Mouse (Mus musculus) hindbrain, embryonic 16.5 days (tissue): ENCODE results near the gene Slc29a1. TPM values are rescaled to one million over a fixed set of nuclear protein-coding genes. Genes with fewer than 3 reads are reported as not detected.

Experiments
- ATAC-seq: fragments of 200-750 bp; cut with Nextera tagmentation; 2 replicates; pipeline ENCODE4 v1.8.0; 2017; ENCODE audit warnings: moderate TSS enrichment, moderate library complexity
- H3K27ac ChIP-seq: fragments of 300-500 bp; sonication (generic); 2 replicates; pipeline ENCODE4 v1.5.1; 2014; ENCODE audit warnings: low read depth, mild to moderate bottlenecking, control low read depth, low read length, moderate library complexity
- H3K27me3 ChIP-seq: fragments of 300-500 bp; sonication (generic); replicated peaks from 2 replicates; pipeline ENCODE4 v1.6.1; 2014; ENCODE audit warnings: low read length; ENCODE audit not compliant: control insufficient read depth, insufficient read depth
- H3K36me3 ChIP-seq: fragments of 300-500 bp; sonication (generic); 2 replicates; pipeline ENCODE4 v1.6.1; 2014; ENCODE audit warnings: mild to moderate bottlenecking, low read length, moderate library complexity, mixed read lengths; ENCODE audit not compliant: control insufficient read depth, insufficient read depth
- H3K4me1 ChIP-seq: fragments of 300-500 bp; sonication (generic); 2 replicates; pipeline ENCODE4 v1.6.1; 2014; ENCODE audit warnings: low read depth, low read length; ENCODE audit not compliant: control insufficient read depth, insufficient read depth
- H3K4me2 ChIP-seq: fragments of 300-500 bp; sonication (generic); 2 replicates; pipeline ENCODE4 v1.6.1; 2014; ENCODE audit warnings: mild to moderate bottlenecking, low read length, control low read depth, moderate library complexity
- H3K4me3 ChIP-seq: fragments of 300-500 bp; sonication (generic); 2 replicates; pipeline ENCODE4 v1.5.1; 2014; ENCODE audit warnings: mild to moderate bottlenecking, low read length, control low read depth, moderate library complexity
- H3K9ac ChIP-seq: fragments of 300-500 bp; sonication (generic); 2 replicates; pipeline ENCODE4 v1.6.1; 2014; ENCODE audit warnings: low read depth, mild to moderate bottlenecking, control low read depth, low read length, moderate library complexity
- H3K9me3 ChIP-seq: fragments of 300-500 bp; sonication (generic); 2 replicates; pipeline ENCODE4 v1.6.1; 2014; ENCODE audit warnings: mild to moderate bottlenecking, low read length, moderate library complexity; ENCODE audit not compliant: control insufficient read depth
- WGBS: fragments of 180-500 bp; shearing (Covaris S2); extraction: QIAGEN DNeasy Blood & Tissue Kit; methylation state at CpG from one replicate; pipeline ENCODE4 v1.1.7; 2014; 5-methylcytosine and 5-hydroxymethylcytosine counted together
- polyA plus RNA-seq: library from polyadenylated mRNA; unstranded; fragments of >200 nt; fragmentation: Nextera tagmentation; extraction: Ambion mirVana; gene quantifications from 2 replicates; pipeline ENCODE4 v1.2.1, GENCODE M21; 2015

Gene Slc29a1
- polyA plus RNA-seq, 1 experiment from 2014 or later = 56.5 TPM

DNA sequence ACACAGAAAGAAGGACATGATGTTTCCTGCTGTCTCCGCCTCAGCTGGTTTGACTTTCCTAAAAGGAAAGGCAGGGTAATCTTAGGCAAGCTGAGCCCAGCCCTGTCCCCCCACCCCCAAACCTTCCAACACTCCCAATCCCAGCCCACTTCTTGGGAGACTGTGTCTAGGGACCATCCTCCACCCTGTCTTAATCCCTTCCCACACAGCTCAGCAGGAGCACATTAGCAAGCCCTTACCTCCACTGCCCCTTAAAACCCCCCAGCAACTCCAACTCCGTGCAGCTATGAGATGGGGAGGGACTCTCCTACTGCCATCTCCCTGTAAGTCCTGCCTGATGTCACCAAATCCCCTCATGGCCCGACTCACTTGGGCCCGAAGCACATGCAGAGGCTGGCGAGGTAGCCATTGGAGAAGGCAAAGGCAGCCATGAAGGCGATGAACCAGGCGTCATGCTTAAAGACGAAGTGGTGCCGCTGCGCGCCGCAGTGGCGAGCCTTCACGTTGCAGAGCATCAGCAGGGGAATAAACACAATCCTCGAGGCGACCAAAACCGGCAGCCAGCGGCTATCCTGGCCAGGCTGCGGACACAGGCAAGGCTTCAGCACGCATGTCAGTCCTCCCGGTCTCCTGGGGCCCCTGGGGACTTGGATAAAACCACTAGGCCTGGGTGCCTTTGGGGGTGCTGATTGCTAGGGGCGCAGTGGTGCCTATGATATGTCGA, 13.5 kb downstream of the Slc29a1 start:
- 69% methylated on average over 23 of the region's 23 CpGs for WGBS
- Histone ChIP-seq H3K4me1 (peaks cover 14% of the 10 kb centered on the region), H3K9me3 (no peaks in the 10 kb centered on the region)

DNA sequence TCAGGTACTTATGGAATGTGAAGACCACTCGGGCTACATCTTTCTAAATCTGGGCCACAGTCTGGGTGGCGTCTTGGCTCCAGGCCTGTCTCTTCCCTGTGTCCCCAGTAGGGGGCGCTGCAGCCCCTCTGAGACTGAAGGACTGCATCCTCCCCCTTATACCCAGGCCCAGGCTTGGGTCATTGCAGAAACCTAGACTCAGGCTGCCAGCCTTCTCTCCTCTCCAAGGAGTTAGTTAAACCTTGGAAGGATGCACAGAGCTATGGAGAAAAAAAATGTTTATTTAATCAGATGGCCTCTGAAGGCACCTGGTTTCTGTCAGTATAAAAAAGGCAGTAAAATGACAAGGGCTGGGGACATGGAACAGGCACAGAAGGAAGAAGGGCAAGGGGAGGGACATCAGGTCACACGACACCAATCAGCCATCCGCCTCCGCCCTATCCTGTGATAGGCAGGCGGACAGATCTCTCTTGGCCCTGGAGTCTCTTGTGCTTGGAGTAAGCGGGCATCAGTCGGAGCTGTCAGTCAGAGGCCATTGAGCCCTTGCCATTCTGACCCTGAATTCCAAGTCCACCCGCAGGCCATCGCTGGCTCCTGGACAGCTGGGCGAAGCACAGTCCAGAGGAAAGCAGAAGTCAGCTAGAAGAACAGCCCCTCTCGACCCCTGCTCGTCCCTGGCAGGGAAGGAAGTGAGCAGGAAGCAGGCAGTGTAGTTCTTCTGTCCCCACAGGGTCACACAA, 14.3 kb downstream of the Slc29a1 start:
- Histone ChIP-seq H3K4me1 (peaks cover 15% of the 10 kb centered on the region), H3K4me2 (no peak overlapping the region; the same call in 1 of the 2 replicates), H3K9ac (peak overlapping the region; percentile 41), H3K36me3 (no peaks in the 10 kb centered on the region), H3K4me3 (no peak overlapping the region), H3K27ac (peak overlapping the region; percentile 76), H3K9me3 (no peaks in the 10 kb centered on the region), H3K27me3 (no peaks in the 10 kb centered on the region)
- WGBS = 23% methylated on average over 14 of the region's 14 CpGs
- peak; percentile 62 for ATAC-seq

More for the DNA sequence above, 13.5 kb downstream of the Slc29a1 start:
- no peak overlapping the region for H3K9ac ChIP-seq
- H3K36me3 ChIP-seq = no peaks in the 10 kb centered on the region
- no peak for ATAC-seq
- H3K4me2 ChIP-seq = no peak overlapping the region
- no peak overlapping the region for H3K4me3 ChIP-seq
- peak overlapping the region; percentile 76 for H3K27ac ChIP-seq
- no peaks in the 10 kb centered on the region for H3K27me3 ChIP-seq

DNA sequence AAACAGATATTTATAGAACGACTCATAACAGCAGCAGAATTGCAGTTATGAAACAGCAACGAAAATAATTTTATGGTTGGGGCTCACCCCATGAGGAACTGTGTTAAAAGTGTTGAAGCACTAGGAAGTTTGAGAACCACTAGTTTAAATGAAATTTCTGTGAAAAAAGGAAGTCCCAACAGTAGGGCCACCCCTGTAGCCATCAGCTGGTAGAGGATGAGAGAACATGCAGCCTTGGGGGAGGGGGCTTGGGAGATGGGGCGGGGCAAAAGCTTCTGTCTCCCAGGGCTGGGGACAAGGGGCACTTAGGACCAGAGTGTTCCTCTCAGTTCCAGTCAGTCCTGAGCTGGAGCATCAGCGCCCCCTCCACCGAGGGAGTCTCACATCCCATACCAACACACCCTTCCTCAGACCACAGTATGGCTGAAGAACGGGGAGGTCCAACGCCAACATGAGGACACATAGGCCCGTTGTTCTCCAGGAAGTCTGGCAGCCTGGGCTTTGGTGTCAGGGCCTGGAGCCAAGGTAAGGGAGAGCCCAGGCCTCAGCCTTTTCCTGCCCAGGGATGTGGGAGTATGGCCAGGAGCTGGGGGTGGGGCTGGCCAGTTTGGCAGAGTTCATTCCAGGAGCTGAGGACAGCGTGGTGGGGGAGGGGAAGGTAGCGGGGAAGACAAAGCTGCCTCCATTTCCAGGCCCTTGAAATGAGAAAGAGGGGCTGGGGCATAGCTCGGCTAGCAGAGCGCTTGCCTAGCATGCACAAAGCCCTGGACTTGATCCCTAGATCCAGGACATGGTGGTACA, 15.1 kb downstream of the Slc29a1 start:
- peak; percentile 85 for ATAC-seq
- H3K27me3 ChIP-seq = no peaks in the 10 kb centered on the region
- H3K4me3 ChIP-seq = no peak overlapping the region
- H3K9ac ChIP-seq = peak overlapping the region; percentile 41; the same call in 1 of the 2 replicates
- H3K27ac ChIP-seq = peak overlapping the region; percentile 76
- no peaks in the 10 kb centered on the region for H3K9me3 ChIP-seq
- 35% methylated on average over 12 of the region's 12 CpGs for WGBS
- peaks cover 15% of the 10 kb centered on the region for H3K4me1 ChIP-seq
- no peaks in the 10 kb centered on the region for H3K36me3 ChIP-seq
- H3K4me2 ChIP-seq = no peak overlapping the region; the same call in 1 of the 2 replicates

DNA sequence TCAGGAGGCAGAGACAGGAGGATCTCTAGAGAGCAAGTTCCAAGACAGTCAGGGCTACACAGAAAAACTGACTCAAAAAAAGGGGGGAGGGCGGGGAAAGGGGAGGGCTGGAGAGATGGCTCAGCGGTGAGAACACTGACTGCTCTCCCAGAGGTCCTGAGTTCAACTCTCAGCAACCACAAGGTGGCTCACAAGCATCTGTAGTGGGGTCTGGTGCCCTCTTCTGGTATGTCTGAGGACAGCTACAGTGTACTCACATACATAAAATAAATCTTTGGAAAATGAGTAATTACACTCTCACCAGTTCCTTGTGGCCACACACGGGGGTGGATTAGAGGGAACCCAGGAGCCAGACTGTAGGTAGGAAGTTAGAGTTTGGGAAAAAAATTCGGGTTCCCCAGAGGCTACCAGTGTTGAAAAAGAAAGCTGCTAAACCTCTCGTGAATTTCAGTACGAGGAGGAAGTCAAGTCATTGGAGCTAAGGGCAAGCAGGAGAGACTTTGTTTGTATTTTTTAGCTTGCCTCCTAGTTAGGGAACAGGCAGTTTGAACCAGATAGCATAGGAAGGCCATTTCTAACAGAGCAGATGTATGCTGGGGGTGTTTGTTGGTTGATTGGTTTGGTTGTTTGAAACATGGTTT, 16.6 kb downstream of the Slc29a1 start:
- Histone ChIP-seq H3K9ac (no peak overlapping the region), H3K27me3 (no peaks in the 10 kb centered on the region), H3K4me2 (no peak overlapping the region), H3K9me3 (no peaks in the 10 kb centered on the region), H3K27ac (no peak overlapping the region), H3K4me3 (no peak overlapping the region), H3K4me1 (peaks cover 15% of the 10 kb centered on the region), H3K36me3 (no peaks in the 10 kb centered on the region)
- 70% methylated on average over 6 of the region's 6 CpGs for WGBS
- ATAC-seq = no peak

DNA sequence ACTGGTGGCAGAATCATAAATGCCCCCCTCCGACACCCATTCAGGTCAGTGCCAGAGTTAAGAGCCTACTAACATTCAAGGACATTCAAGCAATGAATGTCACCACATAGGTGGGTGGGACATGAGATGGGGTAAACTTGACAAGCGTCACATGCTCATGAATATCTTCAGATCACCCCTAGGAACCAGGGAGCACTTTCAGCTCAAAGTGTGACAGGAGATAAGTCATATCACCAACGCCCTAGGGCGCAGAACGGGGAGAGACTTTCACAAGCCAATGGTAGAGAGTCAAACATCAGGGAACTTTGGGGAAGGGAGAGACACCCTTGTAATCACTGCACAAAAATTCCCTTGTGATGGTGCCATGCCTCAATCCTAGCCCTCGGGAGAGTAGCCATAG, 17.2 kb downstream of the Slc29a1 start:
- Histone ChIP-seq H3K4me2 (no peak overlapping the region), H3K36me3 (no peaks in the 10 kb centered on the region), H3K4me3 (no peak overlapping the region), H3K9ac (no peak overlapping the region), H3K4me1 (peaks cover 15% of the 10 kb centered on the region), H3K9me3 (no peaks in the 10 kb centered on the region), H3K27me3 (no peaks in the 10 kb centered on the region), H3K27ac (no peak overlapping the region)
- 95% methylated on average over 6 of the region's 6 CpGs for WGBS
- no peak for ATAC-seq

DNA sequence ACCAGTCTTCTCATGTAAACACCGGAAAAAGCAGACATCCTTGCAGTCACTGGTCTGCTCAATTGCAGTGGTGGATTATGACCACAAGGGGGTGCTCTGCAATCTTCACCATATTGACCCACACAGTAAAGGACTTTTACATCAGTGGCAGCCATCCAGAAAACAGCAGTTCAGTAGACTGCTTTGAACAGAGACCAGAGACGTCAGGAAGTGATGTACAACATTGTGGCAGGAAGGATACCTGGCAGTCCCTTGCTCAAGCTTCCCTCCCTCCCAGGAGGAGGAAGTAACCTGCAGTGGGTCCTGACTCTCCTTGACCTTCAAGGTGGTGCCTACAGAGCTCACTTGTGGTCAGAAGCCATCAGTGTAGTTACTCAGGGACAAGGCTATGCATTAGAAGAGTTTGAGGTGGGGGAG, 17.8 kb downstream of the Slc29a1 start:
- H3K4me2 ChIP-seq = no peak overlapping the region
- WGBS = 10% methylated on average over 2 of the region's 2 CpGs
- no peak overlapping the region for H3K27ac ChIP-seq
- no peak overlapping the region for H3K4me3 ChIP-seq
- peaks cover 15% of the 10 kb centered on the region for H3K4me1 ChIP-seq
- H3K9ac ChIP-seq = no peak overlapping the region
- H3K9me3 ChIP-seq = no peaks in the 10 kb centered on the region
- no peaks in the 10 kb centered on the region for H3K36me3 ChIP-seq
- ATAC-seq = no peak
- H3K27me3 ChIP-seq = no peaks in the 10 kb centered on the region

DNA sequence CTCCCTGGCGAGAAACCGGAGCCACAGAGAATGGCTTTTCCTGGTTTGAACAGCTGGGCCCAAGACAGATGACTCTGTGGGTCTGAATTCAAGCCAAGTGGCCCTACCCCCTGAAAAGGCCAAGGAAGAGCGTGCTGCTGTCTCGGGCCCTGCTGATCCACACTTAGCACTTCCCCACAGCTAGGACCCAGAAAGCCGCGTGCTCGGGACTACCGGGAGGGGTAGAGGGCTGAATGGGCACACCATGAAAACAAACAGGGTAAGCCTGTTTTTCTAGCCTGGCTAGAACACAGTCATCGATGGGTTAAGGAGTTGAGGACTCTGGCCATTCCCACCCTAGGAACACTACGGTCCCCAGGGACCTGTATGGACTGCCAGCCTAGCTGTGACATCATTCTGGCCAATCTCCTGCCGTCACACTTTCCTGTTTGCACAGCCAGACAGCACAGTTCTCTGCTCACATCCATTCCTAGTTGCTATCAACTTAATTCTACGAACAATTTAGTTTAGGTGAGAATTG, 18.4 kb downstream of the Slc29a1 start:
- H3K4me2 ChIP-seq = no peak overlapping the region
- WGBS = 40% methylated on average over 12 of the region's 12 CpGs

DNA sequence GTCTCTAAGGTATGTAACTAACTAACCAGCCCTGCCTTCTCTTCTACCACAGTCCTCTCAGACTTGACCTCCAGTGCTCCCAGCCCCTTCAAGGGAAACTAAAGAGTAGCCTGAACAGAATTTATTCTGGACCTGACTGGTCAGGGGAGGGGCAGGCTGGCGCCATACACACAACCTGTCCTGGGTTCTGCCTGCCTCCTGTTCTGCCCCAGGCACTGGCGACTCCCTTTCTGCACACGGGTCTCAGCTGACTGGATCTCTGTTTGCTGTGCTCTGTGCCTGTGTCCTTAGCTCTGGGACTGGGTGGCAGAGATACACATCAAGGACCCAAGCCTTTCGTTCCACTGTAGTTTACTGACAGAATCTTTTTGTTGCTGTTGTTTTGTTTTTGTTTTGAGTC, 19.9 kb downstream of the Slc29a1 start:
- 88% methylated on average over 4 of the region's 4 CpGs for WGBS
- Histone ChIP-seq H3K27me3 (no peaks in the 10 kb centered on the region), H3K9me3 (no peaks in the 10 kb centered on the region), H3K36me3 (no peaks in the 10 kb centered on the region), H3K4me1 (peaks cover 13% of the 10 kb centered on the region), H3K9ac (no peak overlapping the region), H3K4me2 (no peak overlapping the region), H3K4me3 (no peak overlapping the region), H3K27ac (no peak overlapping the region)
- ATAC-seq = no peak

More for the DNA sequence above, 18.4 kb downstream of the Slc29a1 start:
- no peak overlapping the region for H3K9ac ChIP-seq
- peaks cover 15% of the 10 kb centered on the region for H3K4me1 ChIP-seq
- no peaks in the 10 kb centered on the region for H3K9me3 ChIP-seq
- H3K4me3 ChIP-seq = no peak overlapping the region
- H3K36me3 ChIP-seq = no peaks in the 10 kb centered on the region
- ATAC-seq = no peak
- no peaks in the 10 kb centered on the region for H3K27me3 ChIP-seq
- no peak overlapping the region for H3K27ac ChIP-seq
